Mouse (Mus musculus): ENCODE results near the gene Isoc2b. TPM values are rescaled to one million over a fixed set of nuclear protein-coding genes. Genes with fewer than 3 reads are reported as not detected.

The Isoc2b gene
- polyA plus RNA-seq, 1 experiment, result not detected

- no peak overlapping the region for H3K27ac ChIP-seq (ENCODE audit: insufficient read depth, low read depth, low read length)
- no peak overlapping the region for H3K4me3 ChIP-seq (ENCODE audit: insufficient read depth, low read depth, low read length)
- TF ChIP-seq CTCF (IDR thresholded peaks at IDR 0.05; ENCODE audit: insufficient read depth, low read depth, low read length) (no peak), POLR2A (IDR thresholded peaks at IDR 0.05; ENCODE audit: insufficient read depth, low read depth, low read length) (no peak)
- no peaks in the 10 kb centered on the region for H3K4me1 ChIP-seq (ENCODE audit: control insufficient read depth, insufficient read depth, low read length)
Observed at GRCm38 (mm10) chr7:4802247-4802646, 67.8 kb downstream of the Isoc2b start.

DNA sequence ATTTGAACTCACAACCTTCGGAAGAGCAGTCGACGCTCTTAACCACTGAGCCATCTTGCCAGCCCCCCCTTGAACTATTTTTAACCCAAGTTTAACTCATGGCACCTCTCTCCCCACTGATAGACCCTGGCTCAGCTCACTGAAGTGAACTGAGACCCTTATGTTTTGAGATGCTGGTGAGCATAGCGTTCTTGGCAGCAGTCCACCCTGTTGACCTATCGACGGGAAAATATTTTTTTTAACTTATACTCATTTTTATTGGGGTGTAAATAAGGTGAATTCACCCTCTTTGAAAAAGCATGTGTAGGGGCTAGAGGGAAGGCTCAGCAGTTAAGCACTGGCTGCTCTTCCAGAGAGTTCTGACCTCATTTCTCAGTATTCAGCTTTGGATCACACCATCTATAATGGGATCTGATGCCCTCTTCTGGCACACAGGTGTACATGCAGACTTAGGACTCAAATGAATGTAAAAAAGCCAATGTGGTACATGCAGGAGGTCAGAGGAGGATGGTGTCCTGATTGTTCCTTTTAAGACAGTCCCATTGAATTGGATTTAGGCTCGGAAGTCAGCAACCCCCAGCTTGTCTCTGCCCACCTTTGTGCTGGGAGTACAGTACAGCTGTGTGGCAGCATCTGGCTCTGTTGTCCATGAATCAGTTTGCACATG lies 74.2 kb downstream of the Isoc2b start:
- Histone ChIP-seq H3K4me3 (ENCODE audit: insufficient read depth, low read depth, low read length) (no peak overlapping the region), H3K4me1 (ENCODE audit: control insufficient read depth, insufficient read depth, low read length) (peaks cover 7% of the 10 kb centered on the region), H3K27ac (ENCODE audit: insufficient read depth, low read depth, low read length) (no peak overlapping the region)
- no peak for TF ChIP-seq POLR2A (IDR thresholded peaks at IDR 0.05; ENCODE audit: insufficient read depth, low read depth, low read length)
- no peak for TF ChIP-seq CTCF (IDR thresholded peaks at IDR 0.05; ENCODE audit: insufficient read depth, low read depth, low read length)
- 57% methylated on average over 7 of the region's 7 CpGs for WGBS

Other genes with a start within 250 kb of the Isoc2b start
- gene Tmem86b, start 238.8 kb downstream of the Isoc2b start, polyA plus RNA-seq (2012; ENCODE audit: insufficient read depth, insufficient read length, low replicate concordance, missing spikeins), result not detected in 2 replicates
- 310 and 891 TPM in 2 replicates for gene Ppp6r1, start 211.2 kb downstream of the Isoc2b start, polyA plus RNA-seq (2012; ENCODE audit: insufficient read depth, insufficient read length, low replicate concordance, missing spikeins)
- gene Hspbp1, start 185.2 kb downstream of the Isoc2b start, polyA plus RNA-seq (2012; ENCODE audit: insufficient read depth, insufficient read length, low replicate concordance, missing spikeins), result not detected in 2 replicates
- not detected in 2 replicates for gene Brsk1, start 179.7 kb downstream of the Isoc2b start, polyA plus RNA-seq (2012; ENCODE audit: insufficient read depth, insufficient read length, low replicate concordance, missing spikeins)
- not detected in 2 replicates for gene Tmem150b, start 145.0 kb downstream of the Isoc2b start, polyA plus RNA-seq (2012; ENCODE audit: insufficient read depth, insufficient read length, low replicate concordance, missing spikeins)
- not detected in 2 replicates for gene Kmt5c, start 130.1 kb downstream of the Isoc2b start, polyA plus RNA-seq (2012; ENCODE audit: insufficient read depth, insufficient read length, low replicate concordance, missing spikeins)
- gene Cox6b2, start 117.2 kb downstream of the Isoc2b start, polyA plus RNA-seq (2012; ENCODE audit: insufficient read depth, insufficient read length, low replicate concordance, missing spikeins), result not detected in 2 replicates
- not detected in 2 replicates for gene Fam71e2, start 99.0 kb downstream of the Isoc2b start, polyA plus RNA-seq (2012; ENCODE audit: insufficient read depth, insufficient read length, low replicate concordance, missing spikeins)
- gene Il11, start 87.4 kb downstream of the Isoc2b start, polyA plus RNA-seq (2012; ENCODE audit: insufficient read depth, insufficient read length, low replicate concordance, missing spikeins), result not detected in 2 replicates
- gene Tmem190, start 87.3 kb downstream of the Isoc2b start, polyA plus RNA-seq (2012; ENCODE audit: insufficient read depth, insufficient read length, low replicate concordance, missing spikeins), result not detected in 2 replicates
- gene Tmem238, start 80.6 kb downstream of the Isoc2b start, polyA plus RNA-seq (2012; ENCODE audit: insufficient read depth, insufficient read length, low replicate concordance, missing spikeins), result not detected in 2 replicates
- not detected in 2 replicates for gene Rpl28, start 77.4 kb downstream of the Isoc2b start, polyA plus RNA-seq (2012; ENCODE audit: insufficient read depth, insufficient read length, low replicate concordance, missing spikeins)
- not detected in 2 replicates for gene Ube2s, start 57.7 kb downstream of the Isoc2b start, polyA plus RNA-seq (2012; ENCODE audit: insufficient read depth, insufficient read length, low replicate concordance, missing spikeins)
- gene Shisa7, start 25.6 kb downstream of the Isoc2b start, polyA plus RNA-seq (2012; ENCODE audit: insufficient read depth, insufficient read length, low replicate concordance, missing spikeins), result 146 TPM in 1 of 2 replicates, not detected in the other
- not detected in 2 replicates for gene Isoc2a, start 6.9 kb upstream of the Isoc2b start, polyA plus RNA-seq (2012; ENCODE audit: insufficient read depth, insufficient read length, low replicate concordance, missing spikeins)
- not detected in 2 replicates for gene Gm36210, start 36.3 kb upstream of the Isoc2b start, polyA plus RNA-seq (2012; ENCODE audit: insufficient read depth, insufficient read length, low replicate concordance, missing spikeins)
- not detected in 2 replicates for gene Zfp628, start 45.0 kb upstream of the Isoc2b start, polyA plus RNA-seq (2012; ENCODE audit: insufficient read depth, insufficient read length, low replicate concordance, missing spikeins)
- gene Nat14, start 51.8 kb upstream of the Isoc2b start, polyA plus RNA-seq (2012; ENCODE audit: insufficient read depth, insufficient read length, low replicate concordance, missing spikeins), result not detected in 2 replicates
- not detected in 2 replicates for gene Ssc5d, start 55.5 kb upstream of the Isoc2b start, polyA plus RNA-seq (2012; ENCODE audit: insufficient read depth, insufficient read length, low replicate concordance, missing spikeins)
- not detected in 2 replicates for gene Sbk2, start 94.1 kb upstream of the Isoc2b start, polyA plus RNA-seq (2012; ENCODE audit: insufficient read depth, insufficient read length, low replicate concordance, missing spikeins)
- gene Sbk3, start 100.9 kb upstream of the Isoc2b start, polyA plus RNA-seq (2012; ENCODE audit: insufficient read depth, insufficient read length, low replicate concordance, missing spikeins), result not detected in 2 replicates
- gene Zfp579, start 125.9 kb upstream of the Isoc2b start, polyA plus RNA-seq (2012; ENCODE audit: insufficient read depth, insufficient read length, low replicate concordance, missing spikeins), result not detected in 2 replicates
- not detected in 2 replicates for gene Zfp524, start 144.2 kb upstream of the Isoc2b start, polyA plus RNA-seq (2012; ENCODE audit: insufficient read depth, insufficient read length, low replicate concordance, missing spikeins)
- gene Fiz1, start 144.4 kb upstream of the Isoc2b start, polyA plus RNA-seq (2012; ENCODE audit: insufficient read depth, insufficient read length, low replicate concordance, missing spikeins), result not detected in 2 replicates
- not detected in 2 replicates for gene Gm44973, start 145.2 kb upstream of the Isoc2b start, polyA plus RNA-seq (2012; ENCODE audit: insufficient read depth, insufficient read length, low replicate concordance, missing spikeins)
- gene Zfp865, start 150.1 kb upstream of the Isoc2b start, polyA plus RNA-seq (2012; ENCODE audit: insufficient read depth, insufficient read length, low replicate concordance, missing spikeins), result not detected in 2 replicates
- not detected in 2 replicates for gene Ccdc106, start 150.3 kb upstream of the Isoc2b start, polyA plus RNA-seq (2012; ENCODE audit: insufficient read depth, insufficient read length, low replicate concordance, missing spikeins)
- not detected in 2 replicates for gene 4632433K11Rik, start 163.9 kb upstream of the Isoc2b start, polyA plus RNA-seq (2012; ENCODE audit: insufficient read depth, insufficient read length, low replicate concordance, missing spikeins)
- not detected in 2 replicates for gene Zfp784, start 168.2 kb upstream of the Isoc2b start, polyA plus RNA-seq (2012; ENCODE audit: insufficient read depth, insufficient read length, low replicate concordance, missing spikeins)
- gene Zfp580, start 181.3 kb upstream of the Isoc2b start, polyA plus RNA-seq (2012; ENCODE audit: insufficient read depth, insufficient read length, low replicate concordance, missing spikeins), result not detected in 2 replicates
- gene U2af2, start 191.9 kb upstream of the Isoc2b start, polyA plus RNA-seq (2012; ENCODE audit: insufficient read depth, insufficient read length, low replicate concordance, missing spikeins), result 837 TPM in 1 of 2 replicates, not detected in the other
- not detected in 2 replicates for gene Epn1, start 210.0 kb upstream of the Isoc2b start, polyA plus RNA-seq (2012; ENCODE audit: insufficient read depth, insufficient read length, low replicate concordance, missing spikeins)
- gene Rfpl4, start 246.7 kb upstream of the Isoc2b start, polyA plus RNA-seq (2012; ENCODE audit: insufficient read depth, insufficient read length, low replicate concordance, missing spikeins), result not detected in 2 replicates

Data from olfactory bulb, adult 2 months (tissue).